Mouse (Mus musculus) liver, adult 2 months (tissue): Measurements from ENCODE around the gene Nme7.
A peak's percentile ranks its signal among the peaks of the same experiment; 100 is the strongest.

Source experiments
- CTCF ChIP-seq: fragments of 200-500 bp; IDR thresholded peaks from 2 replicates; pipeline ENCODE4 v1.5.1; 2011; ENCODE audit warnings: low read depth, low read length, control low read depth
- POLR2A ChIP-seq: fragments of 200-500 bp; IDR thresholded peaks from 2 replicates; pipeline ENCODE4 v1.6.1; 2011; ENCODE audit warnings: low read length, control low read depth; ENCODE audit not compliant: insufficient read depth; ENCODE audit errors: extremely low read depth

DNA sequence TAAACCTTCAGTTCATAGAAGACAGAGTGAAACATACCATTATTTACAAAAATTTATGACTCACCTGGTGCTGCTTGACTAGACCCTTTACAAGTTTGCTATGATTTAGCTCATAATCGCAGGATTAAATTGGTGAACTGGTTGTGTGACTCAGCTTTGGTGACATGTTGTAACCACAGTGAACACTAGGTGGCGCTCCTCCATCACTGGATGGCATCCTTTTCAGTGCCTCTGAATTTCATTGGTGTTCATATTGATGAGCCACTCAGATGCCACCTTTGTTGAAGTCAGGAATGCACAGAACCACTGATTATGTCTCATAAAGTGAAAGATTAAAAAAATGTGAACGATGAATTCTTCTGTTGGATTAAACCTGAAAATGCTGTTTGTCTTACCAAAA lies 12.8 kb downstream of the Nme7 start:
- no peak for TF ChIP-seq POLR2A
- peak; percentile 68 for TF ChIP-seq CTCF
